Mouse (Mus musculus) frontal cortex, postnatal 36 days (tissue): ENCODE measurements at regions not wholly inside any gene's neighbourhood (a gene's known extent, or its start where the extent isn't known, plus 50 kb on each side); places are given as distances from the start of the nearest gene placed in this dataset.
"Not testable (repeated sequence)": the region's sequence is repeated elsewhere in the genome, so short reads cannot be mapped to it uniquely, and the experiment has no call there.

Experiments used
- DNase-seq, 2 experiments: peaks; one replicate each; pipeline ENCODE4 v3.0.0; 2022; ENCODE audit warnings: low spot score in 2 of 2

- DNase-seq = no peak
Measured at GRCm38 (mm10) chr3:6886200-6887052, 266.2 kb upstream of the 1700008P02Rik start.

GRCm38 (mm10) chr3:6883401-6883800 lies 263.2 kb upstream of the 1700008P02Rik start:
- no peak for DNase-seq

GRCm38 (mm10) chr3:6876265-6876664 lies 256.0 kb upstream of the 1700008P02Rik start:
- DNase-seq = no peak

- DNase-seq = no peak
Measured at GRCm38 (mm10) chr3:6872170-6872569, 251.9 kb upstream of the 1700008P02Rik start.

- no peak for DNase-seq
Measured at GRCm38 (mm10) chr3:6871752-6872151, 251.5 kb upstream of the 1700008P02Rik start.

- no peak for DNase-seq
Measured at GRCm38 (mm10) chr3:6866148-6866483, 245.9 kb upstream of the 1700008P02Rik start.

GRCm38 (mm10) chr3:6865462-6866147 lies 245.4 kb upstream of the 1700008P02Rik start:
- DNase-seq = peak; percentile 55 to 72

GRCm38 (mm10) chr3:6859866-6860180 lies 239.6 kb upstream of the 1700008P02Rik start:
- DNase-seq = no peak

GRCm38 (mm10) chr3:6858982-6859865 lies 239.0 kb upstream of the 1700008P02Rik start:
- DNase-seq = no peak

GRCm38 (mm10) chr3:6819332-6819731 lies 199.1 kb upstream of the 1700008P02Rik start:
- no peak for DNase-seq

GRCm38 (mm10) chr3:6812346-6812745 lies 192.1 kb upstream of the 1700008P02Rik start:
- DNase-seq = no peak

GRCm38 (mm10) chr3:6809381-6809950 lies 189.2 kb upstream of the 1700008P02Rik start:
- DNase-seq = no peak

- not testable (repeated sequence) for DNase-seq
Measured at GRCm38 (mm10) chr3:6800092-6800716, 180.0 kb upstream of the 1700008P02Rik start.

GRCm38 (mm10) chr3:6768506-6768905 lies 148.3 kb upstream of the 1700008P02Rik start:
- no peak for DNase-seq

- DNase-seq = not testable (repeated sequence)
Measured at GRCm38 (mm10) chr3:6768085-6768484, 147.8 kb upstream of the 1700008P02Rik start.

GRCm38 (mm10) chr3:6759172-6759571 lies 138.9 kb upstream of the 1700008P02Rik start:
- DNase-seq = no peak

GRCm38 (mm10) chr3:6757562-6757961 lies 137.3 kb upstream of the 1700008P02Rik start:
- no peak for DNase-seq

GRCm38 (mm10) chr3:6750746-6751145 lies 130.5 kb upstream of the 1700008P02Rik start:
- DNase-seq = not testable (repeated sequence)

- DNase-seq = no peak
Measured at GRCm38 (mm10) chr3:6731372-6732297, 111.4 kb upstream of the 1700008P02Rik start.

GRCm38 (mm10) chr3:6730066-6730465 lies 109.8 kb upstream of the 1700008P02Rik start:
- DNase-seq = no peak
